Mouse (Mus musculus): Measurements from ENCODE around the gene Spata46.

- TF ChIP-seq USF1 (IDR thresholded peaks at IDR 0.05; ENCODE audit: low read depth) (no peak), CTCF (IDR thresholded peaks at IDR 0.05; ENCODE audit: control insufficient read depth, insufficient read depth, insufficient read length) (no peak), MYOD1 (IDR thresholded peaks at IDR 0.05; ENCODE audit: control insufficient read depth, insufficient read length, low read depth) (no peak), MAX (IDR thresholded peaks at IDR 0.05) (no peak)
Observed at GRCm38 (mm10) chr1:170294786-170295570, 13.6 kb upstream of the Spata46 start.
